Mouse (Mus musculus) ES-Bruce4 (cell line): ENCODE results near the gene Mrpl2.

Experiments
- CTCF ChIP-seq: IDR thresholded peaks from one replicate; pipeline ENCODE4 v1.8.1; 2011; ENCODE audit warnings: low read depth, low read length
- EP300 ChIP-seq: IDR thresholded peaks from 2 replicates; pipeline ENCODE4 v1.6.1; 2011; ENCODE audit warnings: low read depth, low read length; ENCODE audit not compliant: insufficient read depth
- POLR2A ChIP-seq: IDR thresholded peaks from one replicate; pipeline ENCODE4 v1.8.1; 2011; ENCODE audit warnings: low read length; ENCODE audit not compliant: insufficient read depth

DNA sequence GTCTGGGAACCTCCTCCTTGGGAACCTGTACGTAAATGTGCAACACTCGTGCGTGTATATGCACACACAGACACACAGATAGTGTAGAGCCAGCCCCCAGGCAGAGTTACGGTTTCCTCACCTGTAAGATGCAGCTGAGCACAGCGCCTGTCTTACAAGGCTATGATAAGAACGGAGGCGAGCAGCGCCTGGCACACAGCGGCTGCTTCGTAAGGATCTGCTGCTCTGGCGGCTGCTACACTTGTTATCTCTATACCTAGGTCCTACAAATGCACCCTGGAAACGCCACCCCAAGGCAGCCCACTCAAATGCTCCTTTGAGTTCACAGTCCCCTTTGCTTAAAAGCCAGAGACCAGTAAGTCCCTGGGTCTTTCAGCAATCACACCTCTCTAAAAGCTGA lies 44.6 kb downstream of the Mrpl2 start:
- no peak for TF ChIP-seq CTCF
- no peak for TF ChIP-seq EP300
- no peak for TF ChIP-seq POLR2A
